Mouse (Mus musculus) megakaryocyte, adult 5-6 weeks (primary cell): ENCODE results near the gene D930020B18Rik. TPM values are rescaled to one million over a fixed set of nuclear protein-coding genes. Genes with fewer than 3 reads are reported as not detected.

Experiments used
- total RNA-seq, 2 experiments: library from RNA; stranded (forward) in 1 of 2; stranded (reverse) in 1 of 2; fragments of 153-499, 151-499 nt in 1 of 2; fragments of 221-1000, 200-1000 nt in 1 of 2; gene quantifications; 2 replicates each; pipeline versions ENCODE4 v1.2.3 to v1.2.4; 2015 to 2017

D930020B18Rik gene
- total RNA-seq, 2 experiments from 2014 or later: not detected

Other genes with a start within 250 kb of the D930020B18Rik start
- 65.7 and 65.8 TPM in 2 replicates for gene Rassf3, start 165.2 kb upstream of the D930020B18Rik start, total RNA-seq (2015)
- gene Rassf3, start 165.2 kb upstream of the D930020B18Rik start, total RNA-seq (2017): 56.4 and 56.8 TPM in 2 replicates
- gene Tbk1, start 54.8 kb upstream of the D930020B18Rik start, total RNA-seq (2015): 41.2 and 43.3 TPM in 2 replicates
- gene Tbk1, start 54.8 kb upstream of the D930020B18Rik start, total RNA-seq (2017): 91.2 and 91.3 TPM in 2 replicates
- gene Xpot, start 15.3 kb upstream of the D930020B18Rik start, total RNA-seq (2015): 29.7 and 34.3 TPM in 2 replicates
- 24.4 and 37.1 TPM in 2 replicates for gene Xpot, start 15.3 kb upstream of the D930020B18Rik start, total RNA-seq (2017)
- gene BC048403, start 98.3 kb downstream of the D930020B18Rik start, total RNA-seq (2015): 7.0 and 8.5 TPM in 2 replicates
- 1.1 and 2.7 TPM in 2 replicates for gene BC048403, start 98.3 kb downstream of the D930020B18Rik start, total RNA-seq (2017)